Mouse (Mus musculus) midbrain, postnatal 0 days (tissue): ENCODE data around the gene Fam189b. TPM values are rescaled to one million over a fixed set of nuclear protein-coding genes. Genes with fewer than 3 reads are reported as not detected.
"Not testable (repeated sequence)": the region's sequence is repeated elsewhere in the genome, so short reads cannot be mapped to it uniquely, and the experiment has no call there.

ENCODE experiments used
- ATAC-seq: fragments of 200-750 bp; cut with Nextera tagmentation; 2 replicates; pipeline ENCODE4 v1.8.0; 2017; ENCODE audit warnings: moderate number of reproducible peaks, mild to moderate bottlenecking, moderate TSS enrichment, moderate library complexity; ENCODE audit not compliant: low FRiP score
- DNase-seq: peaks from one replicate; pipeline ENCODE4 v3.0.0-alpha.2; 2015; ENCODE audit warnings: low spot score
- H3K27ac ChIP-seq: fragments of 300-500 bp; sonication (generic); 2 replicates; pipeline ENCODE4 v1.5.1; 2014; ENCODE audit warnings: low read depth, mild to moderate bottlenecking, low read length, mixed read lengths
- H3K27me3 ChIP-seq: fragments of 300-500 bp; sonication (generic); 2 replicates; pipeline ENCODE4 v1.6.1; 2014; ENCODE audit warnings: low read length, control low read depth, mixed read lengths; ENCODE audit not compliant: insufficient read depth
- H3K36me3 ChIP-seq: fragments of 300-500 bp; sonication (generic); 2 replicates; pipeline ENCODE4 v1.6.1; 2014; ENCODE audit warnings: low read length, control low read depth, mixed read lengths; ENCODE audit not compliant: insufficient read depth
- H3K4me1 ChIP-seq: fragments of 300-500 bp; sonication (generic); 2 replicates; pipeline ENCODE4 v1.6.1; 2014; ENCODE audit warnings: mild to moderate bottlenecking, control low read depth, antibody characterized with exemption, low read length, mixed read lengths; ENCODE audit not compliant: insufficient read depth
- H3K4me2 ChIP-seq: fragments of 300-500 bp; sonication (generic); 2 replicates; pipeline ENCODE4 v1.6.1; 2014; ENCODE audit warnings: low read depth, mild to moderate bottlenecking, low read length, mixed read lengths; ENCODE audit not compliant: poor library complexity, severe bottlenecking
- H3K4me3 ChIP-seq: fragments of 300-500 bp; sonication (generic); 2 replicates; pipeline ENCODE4 v1.5.1; 2014; ENCODE audit warnings: low read depth, mild to moderate bottlenecking, low read length, moderate library complexity
- H3K9ac ChIP-seq: fragments of 300-500 bp; sonication (generic); replicated peaks from 2 replicates; pipeline ENCODE4 v1.6.1; 2014; ENCODE audit warnings: mild to moderate bottlenecking, low read length, moderate library complexity, mixed read lengths; ENCODE audit not compliant: poor library complexity, severe bottlenecking
- H3K9me3 ChIP-seq: fragments of 300-500 bp; sonication (generic); 2 replicates; pipeline ENCODE4 v1.6.1; 2016; ENCODE audit warnings: low read length, control low read depth
- CTCF ChIP-seq: IDR thresholded peaks from 2 replicates; pipeline ENCODE4 v1.5.1; 2016; ENCODE audit warnings: antibody characterized with exemption, mild to moderate bottlenecking
- WGBS: fragments of 180-500 bp; shearing (Covaris S2); extraction: QIAGEN DNeasy Blood & Tissue Kit; methylation state at CpG from one replicate; pipeline ENCODE4 v1.1.7; 2014; 5-methylcytosine and 5-hydroxymethylcytosine counted together
- polyA plus RNA-seq: library from polyadenylated mRNA; unstranded; fragments of >200 nt; fragmentation: Nextera tagmentation; extraction: Ambion mirVana; gene quantifications from 2 replicates; pipeline ENCODE4 v1.2.1, GENCODE M21; 2015
- total RNA-seq: library from RNA; depleted of rRNA; stranded (reverse); fragments of >200 nt; gene quantifications from 2 replicates; pipeline ENCODE4 v1.2.3, GENCODE M21; 2014

Fam189b gene
- total and polyA plus RNA-seq, 2 experiments from 2014 or later = 22.2 to 32.5 TPM

GRCm38 (mm10) chr3:89210731-89211130, 27.8 kb downstream of the Fam189b start:
- Histone ChIP-seq H3K4me1 (peaks cover 8% of the 10 kb centered on the region; the same call in 1 of the 2 replicates), H3K27ac (no peak overlapping the region), H3K9me3 (no peaks in the 10 kb centered on the region), H3K27me3 (no peaks in the 10 kb centered on the region), H3K36me3 (peaks cover 45% of the 10 kb centered on the region), H3K4me2 (no peak overlapping the region), H3K4me3 (no peak overlapping the region), H3K9ac (no peak overlapping the region)
- no peak for DNase-seq
- WGBS = 67% methylated on average over 7 of the region's 7 CpGs
- no peak for ATAC-seq
- TF ChIP-seq CTCF = no peak

- ATAC-seq (peak; percentile 89), DNase-seq (peak; percentile 97)
- Histone ChIP-seq H3K36me3 (peaks cover 14% of the 10 kb centered on the region), H3K4me1 (peaks cover 9% of the 10 kb centered on the region; the same call in 1 of the 2 replicates), H3K27ac (peak overlapping the region; percentile 93), H3K4me2 (peak overlapping the region; percentile 84), H3K4me3 (peak overlapping the region; percentile 56), H3K27me3 (no peaks in the 10 kb centered on the region), H3K9ac (peak overlapping the region; percentile 66), H3K9me3 (no peaks in the 10 kb centered on the region)
- no peak for TF ChIP-seq CTCF
- under 1% methylated on average over 63 of the region's 69 CpGs for WGBS
Measured at GRCm38 (mm10) chr3:89213803-89214530, 31.0 kb downstream of the Fam189b start.

GRCm38 (mm10) chr3:89214681-89215411, 31.9 kb downstream of the Fam189b start, which contains the start of gene Thbs3:
Gene Thbs3, plus strand, starts transcription at chr3:89215180.
- Histone ChIP-seq H3K9ac (peak within 1 kb of the TSS; percentile 66), H3K27me3 (no peaks in the 10 kb centered on the region), H3K27ac (peak within 1 kb of the TSS; percentile 93), H3K36me3 (peaks cover 11% of the 10 kb centered on the region; the same call in 1 of the 2 replicates), H3K9me3 (no peaks in the 10 kb centered on the region), H3K4me3 (peak within 1 kb of the TSS; percentile 56), H3K4me2 (peak within 1 kb of the TSS; percentile 84), H3K4me1 (peaks cover 9% of the 10 kb centered on the region; the same call in 1 of the 2 replicates)
- under 1% methylated on average over 19 of the region's 19 CpGs for WGBS
- no peak for TF ChIP-seq CTCF
- ATAC-seq = no peak
- peak; percentile 59 for DNase-seq

GRCm38 (mm10) chr3:89215853-89216252, 32.9 kb downstream of the Fam189b start:
- Histone ChIP-seq H3K36me3 (peaks cover 4% of the 10 kb centered on the region; the same call in 1 of the 2 replicates), H3K9me3 (no peaks in the 10 kb centered on the region), H3K4me1 (peaks cover 9% of the 10 kb centered on the region; the same call in 1 of the 2 replicates), H3K4me2 (peak overlapping the region; percentile 84), H3K9ac (0 out of 2 replicates have a peak overlapping the region, but pooled peaks have one; percentile 66), H3K4me3 (peak overlapping the region; percentile 56), H3K27me3 (no peaks in the 10 kb centered on the region), H3K27ac (peak overlapping the region; percentile 93)
- DNase-seq (peak; percentile 96), ATAC-seq (peak; percentile 50)
- peak; percentile 95 for TF ChIP-seq CTCF
- WGBS = 0% methylated on average over 6 of the region's 6 CpGs

GRCm38 (mm10) chr3:89216407-89216806, 33.5 kb downstream of the Fam189b start:
- H3K4me2 ChIP-seq, H3K9me3 ChIP-seq: not testable (repeated sequence)

More at GRCm38 (mm10) chr3:89216407-89216806, 33.5 kb downstream of the Fam189b start:
- H3K27me3 ChIP-seq, H3K27ac ChIP-seq, H3K4me3 ChIP-seq, DNase-seq, H3K4me1 ChIP-seq, ATAC-seq, H3K36me3 ChIP-seq, H3K9ac ChIP-seq: not testable (repeated sequence)
- WGBS = 64% methylated on average over 7 of the region's 7 CpGs
